Mouse (Mus musculus): ENCODE results near the gene Wdr83. TPM values are rescaled to one million over a fixed set of nuclear protein-coding genes. Genes with fewer than 3 reads are reported as not detected.
A peak's percentile ranks its signal among the peaks of the same experiment; 100 is the strongest.

Gene Wdr83
- polyA plus RNA-seq, 1 experiment from 2014 or later: 30.4 TPM

GRCm38 (mm10) chr8:85035728-85036310 is 45.3 kb downstream of the Wdr83 start:
- ChIA-PET CTCF (interaction anchor here (0.7 to 2.6 kb wide), 6 partner anchors 10 to 62 kb away, joined by 3 to 8 read pairs (median 3); partner anchors contain the start of genes Asna1, Man2b1 and Trir), POLR2A (interaction anchor here (0.7 to 4.1 kb wide), 7 partner anchors 9 to 58 kb away, joined by 3 to 22 read pairs (median 5); partner anchors contain the start of genes Fbxw9, Junb and Trir)
- no peak for ATAC-seq
- in situ Hi-C loops (cut with MboI; ENCODE audit: low pct_unique_long_range_greater_than_20kb): no loop called here
- TF ChIP-seq CTCF (IDR thresholded peaks at IDR 0.05): no peak
- no peaks in the 10 kb centered on the region for H3K27me3 ChIP-seq
- DNase-seq (ENCODE audit: low read depth, low spot score): no peak

GRCm38 (mm10) chr8:85035165-85035727 is 45.9 kb downstream of the Wdr83 start:
- in situ Hi-C loops (cut with MboI; ENCODE audit: low pct_unique_long_range_greater_than_20kb): no loop called here
- DNase-seq (ENCODE audit: low read depth, low spot score) (no peak), ATAC-seq (no peak)
- TF ChIP-seq CTCF (IDR thresholded peaks at IDR 0.05): no peak
- CTCF ChIA-PET: interaction anchor here (0.7 to 2.6 kb wide), 4 partner anchors 9 to 61 kb away, joined by 3 to 8 read pairs (median 4); partner anchors contain the start of genes Asna1, Man2b1 and Trir
- POLR2A ChIA-PET: interaction anchor here (1.3 to 4.1 kb wide), 3 partner anchors 9 to 40 kb away, joined by 3 to 22 read pairs (median 11); partner anchors contain the start of gene Trir
- H3K27me3 ChIP-seq: no peaks in the 10 kb centered on the region

- no peaks in the 10 kb centered on the region for H3K27me3 ChIP-seq
- no peak for ATAC-seq
- no peak for TF ChIP-seq CTCF (IDR thresholded peaks at IDR 0.05)
- in situ Hi-C loops (cut with MboI; ENCODE audit: low pct_unique_long_range_greater_than_20kb): no loop called here
- CTCF ChIA-PET: interaction anchor here (1.4 to 1.6 kb wide), 2 partner anchors 28 to 61 kb away, joined by 3 to 4 read pairs; no protein-coding TSS in a partner anchor
- POLR2A ChIA-PET: no interaction called here
- DNase-seq (ENCODE audit: low read depth, low spot score): no peak
These were observed 46.3 kb downstream of the Wdr83 start for GRCm38 (mm10) chr8:85034764-85035163.

GRCm38 (mm10) chr8:85033867-85034266 is 47.2 kb downstream of the Wdr83 start:
- POLR2A ChIA-PET: no interaction called here
- no peak for DNase-seq (ENCODE audit: low read depth, low spot score)
- CTCF ChIA-PET: no interaction called here
- in situ Hi-C loops (cut with MboI; ENCODE audit: low pct_unique_long_range_greater_than_20kb): no loop called here
- ATAC-seq: no peak
- TF ChIP-seq CTCF (IDR thresholded peaks at IDR 0.05): no peak
- no peaks in the 10 kb centered on the region for H3K27me3 ChIP-seq

GRCm38 (mm10) chr8:85032622-85033311 is 48.3 kb downstream of the Wdr83 start:
- no peak for ATAC-seq
- in situ Hi-C loops (cut with MboI; ENCODE audit: low pct_unique_long_range_greater_than_20kb): no loop called here
- no peaks in the 10 kb centered on the region for H3K27me3 ChIP-seq
- no peak for TF ChIP-seq CTCF (IDR thresholded peaks at IDR 0.05)
- DNase-seq (ENCODE audit: low read depth, low spot score): no peak
- POLR2A ChIA-PET: no interaction called here
- CTCF ChIA-PET: interaction anchor here (3.1 kb wide), 1 partner anchor 58 kb away, joined by 9 read pairs; no protein-coding TSS in a partner anchor

GRCm38 (mm10) chr8:85029271-85029670 is 51.8 kb downstream of the Wdr83 start:
- ChIA-PET CTCF (no interaction called here), POLR2A (interaction anchor here (0.8 kb wide), 1 partner anchor 9 kb away, joined by 3 read pairs; no protein-coding TSS in a partner anchor)
- in situ Hi-C loops (cut with MboI; ENCODE audit: low pct_unique_long_range_greater_than_20kb): no loop called here
- no peaks in the 10 kb centered on the region for H3K27me3 ChIP-seq
- ATAC-seq (no peak), DNase-seq (ENCODE audit: low read depth, low spot score) (no peak)
- TF ChIP-seq CTCF (IDR thresholded peaks at IDR 0.05): no peak

- ChIA-PET POLR2A (no interaction called here), CTCF (interaction anchor here (1.0 kb wide), 2 partner anchors 33 to 53 kb away, joined by 3 read pairs; no protein-coding TSS in a partner anchor)
- in situ Hi-C loops (cut with MboI; ENCODE audit: low pct_unique_long_range_greater_than_20kb): no loop called here
- no peaks in the 10 kb centered on the region for H3K27me3 ChIP-seq
- TF ChIP-seq CTCF (IDR thresholded peaks at IDR 0.05): no peak
- no peak for ATAC-seq
- no peak for DNase-seq (ENCODE audit: low read depth, low spot score)
These were observed 53.2 kb downstream of the Wdr83 start for GRCm38 (mm10) chr8:85027922-85028321.

- TF ChIP-seq CTCF (IDR thresholded peaks at IDR 0.05): no peak
- H3K27me3 ChIP-seq: no peaks in the 10 kb centered on the region
- ChIA-PET CTCF (interaction anchor here (1.0 kb wide), 1 partner anchor 34 kb away, joined by 3 read pairs; no protein-coding TSS in a partner anchor), POLR2A (interaction anchor here (1.9 kb wide), 1 partner anchor 51 kb away, joined by 7 read pairs; no protein-coding TSS in a partner anchor)
- DNase-seq (ENCODE audit: low read depth, low spot score) (no peak), ATAC-seq (no peak)
- in situ Hi-C loops (cut with MboI; ENCODE audit: low pct_unique_long_range_greater_than_20kb): no loop called here
These were observed 53.6 kb downstream of the Wdr83 start for GRCm38 (mm10) chr8:85027516-85027855.

- ChIA-PET CTCF (interaction anchor here (1.5 to 2.0 kb wide), 2 partner anchors 10 to 14 kb away, joined by 4 to 8 read pairs; partner anchors contain the start of gene Tnpo2), POLR2A (interaction anchor here (1.2 to 1.9 kb wide), 3 partner anchors 9 to 51 kb away, joined by 7 to 11 read pairs (median 9); partner anchors contain the start of gene Tnpo2)
- peak; percentile 75 for ATAC-seq
- H3K27me3 ChIP-seq: no peaks in the 10 kb centered on the region
- DNase-seq (ENCODE audit: low read depth, low spot score): peak; percentile 85
- TF ChIP-seq CTCF (IDR thresholded peaks at IDR 0.05): no peak
- in situ Hi-C loops (cut with MboI; ENCODE audit: low pct_unique_long_range_greater_than_20kb): no loop called here
These were observed 54.2 kb downstream of the Wdr83 start, which contains the start of gene Trir for GRCm38 (mm10) chr8:85026670-85027515. Trir (plus strand) TSS chr8:85026823.
